Mouse (Mus musculus) intestine, postnatal 0 days (tissue): ENCODE data around the gene Iqcd. TPM values are rescaled to one million over a fixed set of nuclear protein-coding genes. Genes with fewer than 3 reads are reported as not detected.

Source experiments
- ATAC-seq: fragments of 200-750 bp; cut with Nextera tagmentation; 2 replicates; pipeline ENCODE4 v1.8.0; 2017; ENCODE audit warnings: mild to moderate bottlenecking, moderate TSS enrichment, moderate library complexity
- H3K27ac ChIP-seq: fragments of 300-500 bp; sonication (generic); 2 replicates; pipeline ENCODE4 v1.5.1; 2014; ENCODE audit warnings: mild to moderate bottlenecking, low read depth, low read length, moderate library complexity
- H3K27me3 ChIP-seq: fragments of 300-500 bp; sonication (generic); replicated peaks from 2 replicates; pipeline ENCODE4 v1.6.1; 2014; ENCODE audit warnings: low read length, mixed read lengths; ENCODE audit not compliant: control insufficient read depth, insufficient read depth
- H3K36me3 ChIP-seq: fragments of 300-500 bp; sonication (generic); 2 replicates; pipeline ENCODE4 v1.6.1; 2014; ENCODE audit warnings: mild to moderate bottlenecking, moderate library complexity; ENCODE audit not compliant: control insufficient read depth, insufficient read depth
- H3K4me1 ChIP-seq: fragments of 300-500 bp; sonication (generic); replicated peaks from 2 replicates; pipeline ENCODE4 v1.6.1; 2014; ENCODE audit warnings: antibody characterized with exemption, low read length, mixed read lengths; ENCODE audit not compliant: control insufficient read depth, insufficient read depth
- H3K4me2 ChIP-seq: fragments of 300-500 bp; sonication (generic); replicated peaks from 2 replicates; pipeline ENCODE4 v1.6.1; 2014; ENCODE audit warnings: low read depth, mild to moderate bottlenecking, moderate library complexity
- H3K4me3 ChIP-seq: fragments of 300-500 bp; sonication (generic); 2 replicates; pipeline ENCODE4 v1.5.1; 2014; ENCODE audit warnings: low read depth, low read length
- H3K9ac ChIP-seq: fragments of 300-500 bp; sonication (generic); 2 replicates; pipeline ENCODE4 v1.6.1; 2014; ENCODE audit warnings: mild to moderate bottlenecking, low read depth, low read length
- H3K9me3 ChIP-seq: fragments of 300-500 bp; sonication (generic); 2 replicates; pipeline ENCODE4 v1.6.1; 2016; ENCODE audit warnings: mixed run types; ENCODE audit not compliant: control insufficient read depth
- CTCF ChIP-seq: sonication (generic); IDR thresholded peaks from 2 replicates; pipeline ENCODE4 v1.5.1; 2016; ENCODE audit warnings: low read depth, mild to moderate bottlenecking, control low read depth, antibody characterized with exemption, moderate library complexity
- WGBS: fragments of 180-500 bp; shearing (Covaris S2); extraction: QIAGEN DNeasy Blood & Tissue Kit; methylation state at CpG from one replicate; pipeline ENCODE4 v1.1.7; 2014; 5-methylcytosine and 5-hydroxymethylcytosine counted together
- polyA plus RNA-seq: library from polyadenylated mRNA; unstranded; fragments of >200 nt; fragmentation: Nextera tagmentation; extraction: Ambion mirVana; gene quantifications from 2 replicates; pipeline ENCODE4 v1.2.1, GENCODE M21; 2015

The Iqcd gene
- polyA plus RNA-seq, 1 experiment from 2014 or later, result 0.47 TPM

DNA sequence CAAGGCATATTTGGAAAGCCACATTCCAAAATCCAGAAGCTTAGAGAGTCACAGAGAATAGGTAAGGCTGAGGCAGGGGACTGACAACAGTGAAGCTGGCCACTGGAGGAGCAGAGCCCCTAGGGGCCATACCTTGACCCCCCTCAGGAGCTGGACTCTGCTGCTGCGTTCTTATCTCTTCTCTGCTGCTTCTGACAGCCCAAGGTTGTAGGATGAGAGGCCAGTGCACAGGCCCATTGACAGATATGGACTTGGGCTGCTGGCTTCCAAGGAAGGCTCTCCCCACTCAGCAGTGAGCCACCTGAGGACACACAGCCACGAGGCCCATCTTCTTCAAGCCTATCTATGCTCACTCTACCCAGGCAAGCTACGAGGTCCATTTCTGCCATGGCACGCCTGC lies 19.9 kb upstream of the Iqcd start:
- ATAC-seq, result no peak
- WGBS, result 73% methylated on average over 4 of the region's 4 CpGs
- Histone ChIP-seq H3K27me3 (no peaks in the 10 kb centered on the region), H3K27ac (peak overlapping the region; percentile 46; the same call in 1 of the 2 replicates), H3K4me2 (no peak overlapping the region), H3K9me3 (no peaks in the 10 kb centered on the region), H3K4me1 (peaks cover 18% of the 10 kb centered on the region), H3K9ac (no peak overlapping the region), H3K4me3 (no peak overlapping the region), H3K36me3 (peaks cover 13% of the 10 kb centered on the region)
- no peak for TF ChIP-seq CTCF

DNA sequence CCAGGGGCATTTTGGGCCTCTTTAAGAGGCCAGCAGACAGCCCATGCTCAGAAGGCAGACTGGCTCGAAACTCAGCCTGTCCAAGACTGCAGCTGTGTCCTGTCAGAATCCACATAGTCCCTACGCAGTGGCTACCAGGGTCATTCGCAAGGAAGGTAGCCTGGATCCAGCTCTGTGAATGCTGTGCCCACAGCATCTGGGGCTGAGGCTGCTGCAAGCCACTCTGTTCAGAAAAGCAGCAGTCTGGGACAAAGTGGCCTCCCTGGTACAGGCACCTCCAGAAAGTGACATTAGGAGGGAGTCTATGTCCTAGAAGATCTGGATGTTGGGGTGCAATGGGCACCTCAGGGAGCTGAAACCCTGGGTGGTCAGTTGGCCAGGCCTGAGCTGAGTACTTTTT lies 19.0 kb upstream of the Iqcd start:
- Histone ChIP-seq H3K9me3 (no peaks in the 10 kb centered on the region), H3K4me3 (no peak overlapping the region), H3K9ac (no peak overlapping the region), H3K36me3 (peaks cover 14% of the 10 kb centered on the region), H3K27me3 (no peaks in the 10 kb centered on the region), H3K4me1 (peaks cover 18% of the 10 kb centered on the region), H3K4me2 (no peak overlapping the region), H3K27ac (no peak overlapping the region)
- TF ChIP-seq CTCF, result no peak
- 88% methylated on average over 3 of the region's 3 CpGs for WGBS
- ATAC-seq, result no peak

DNA sequence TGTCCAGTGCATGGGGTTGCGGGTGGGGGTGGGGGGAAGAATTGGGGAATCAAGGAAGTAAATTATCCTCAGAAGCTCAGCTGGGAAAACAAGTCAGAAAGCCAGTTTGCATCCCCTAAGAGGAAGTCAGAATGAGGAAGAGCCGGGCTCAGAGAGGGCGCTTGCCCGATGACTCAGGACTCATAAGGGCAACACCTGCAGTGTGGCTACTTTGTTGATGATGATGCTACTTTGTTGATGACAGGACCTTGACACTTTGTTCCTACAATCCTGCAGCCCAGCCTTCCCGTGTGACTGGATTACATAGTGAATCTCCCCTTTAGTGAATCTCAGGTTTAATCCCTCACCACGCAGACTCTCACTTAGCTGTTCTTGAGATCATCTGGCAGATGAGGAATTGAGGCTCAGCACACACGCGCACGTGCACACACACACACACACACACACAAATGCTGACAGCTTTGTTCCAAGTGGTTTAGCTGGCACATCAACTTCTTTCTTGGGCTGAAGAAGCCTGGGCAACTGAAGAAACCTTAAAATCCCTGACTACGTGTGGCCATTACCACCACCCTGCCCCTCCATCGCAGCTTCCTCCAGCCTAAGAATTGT lies 18.4 kb upstream of the Iqcd start:
- peak; percentile 32; the same call in 1 of the 2 replicates for ATAC-seq
- TF ChIP-seq CTCF, result no peak
- no peak overlapping the region for H3K4me3 ChIP-seq

DNA sequence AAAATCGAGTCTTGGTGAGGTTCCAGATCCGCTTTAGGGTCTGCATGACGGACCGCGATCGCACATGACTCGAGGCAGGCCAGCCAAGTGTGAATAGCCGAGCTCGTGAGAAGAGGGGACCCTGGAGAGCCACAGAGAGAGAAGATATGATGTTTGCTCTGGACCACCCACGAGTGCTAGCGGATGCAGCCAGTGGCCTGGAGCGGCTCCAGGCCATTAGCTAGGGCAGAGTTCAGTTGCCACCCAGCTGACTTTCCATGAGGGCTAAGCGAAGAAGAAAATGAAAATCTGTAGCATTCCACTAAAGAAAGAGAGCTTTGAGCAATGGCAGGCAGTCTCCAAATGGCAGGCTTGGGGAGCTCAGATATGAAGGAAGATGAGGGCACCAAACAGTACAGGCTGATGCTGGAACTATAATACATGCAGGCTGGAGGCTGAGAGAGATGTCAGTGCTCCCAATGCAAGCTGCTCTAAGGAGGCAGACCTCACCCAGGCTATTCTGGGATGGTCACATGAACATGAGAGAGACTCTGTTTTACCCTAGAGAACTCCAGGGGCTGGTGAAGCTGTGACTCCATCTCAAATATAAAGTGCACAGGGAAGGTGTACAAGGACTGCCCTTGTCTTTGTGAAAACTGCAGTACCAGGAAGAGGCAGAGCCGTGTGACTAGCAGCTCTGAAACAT lies 17.6 kb upstream of the Iqcd start:
- H3K4me2 ChIP-seq, result no peak overlapping the region
- H3K27ac ChIP-seq, result peak overlapping the region; percentile 29
- no peak overlapping the region for H3K9ac ChIP-seq
- no peaks in the 10 kb centered on the region for H3K9me3 ChIP-seq
- no peak overlapping the region for H3K4me3 ChIP-seq
- H3K27me3 ChIP-seq, result no peaks in the 10 kb centered on the region
- no peak for TF ChIP-seq CTCF
- peaks cover 13% of the 10 kb centered on the region for H3K4me1 ChIP-seq
- WGBS, result 57% methylated on average over 14 of the region's 14 CpGs
- no peak for ATAC-seq
- peaks cover 18% of the 10 kb centered on the region for H3K36me3 ChIP-seq

More for the DNA sequence above, 18.4 kb upstream of the Iqcd start:
- peaks cover 18% of the 10 kb centered on the region for H3K36me3 ChIP-seq
- WGBS, result 66% methylated on average over 11 of the region's 11 CpGs
- H3K27me3 ChIP-seq, result no peaks in the 10 kb centered on the region
- H3K4me1 ChIP-seq, result peaks cover 17% of the 10 kb centered on the region
- H3K9me3 ChIP-seq, result no peaks in the 10 kb centered on the region
- H3K4me2 ChIP-seq, result no peak overlapping the region
- H3K27ac ChIP-seq, result peak overlapping the region; percentile 29; the same call in 1 of the 2 replicates
- no peak overlapping the region for H3K9ac ChIP-seq

DNA sequence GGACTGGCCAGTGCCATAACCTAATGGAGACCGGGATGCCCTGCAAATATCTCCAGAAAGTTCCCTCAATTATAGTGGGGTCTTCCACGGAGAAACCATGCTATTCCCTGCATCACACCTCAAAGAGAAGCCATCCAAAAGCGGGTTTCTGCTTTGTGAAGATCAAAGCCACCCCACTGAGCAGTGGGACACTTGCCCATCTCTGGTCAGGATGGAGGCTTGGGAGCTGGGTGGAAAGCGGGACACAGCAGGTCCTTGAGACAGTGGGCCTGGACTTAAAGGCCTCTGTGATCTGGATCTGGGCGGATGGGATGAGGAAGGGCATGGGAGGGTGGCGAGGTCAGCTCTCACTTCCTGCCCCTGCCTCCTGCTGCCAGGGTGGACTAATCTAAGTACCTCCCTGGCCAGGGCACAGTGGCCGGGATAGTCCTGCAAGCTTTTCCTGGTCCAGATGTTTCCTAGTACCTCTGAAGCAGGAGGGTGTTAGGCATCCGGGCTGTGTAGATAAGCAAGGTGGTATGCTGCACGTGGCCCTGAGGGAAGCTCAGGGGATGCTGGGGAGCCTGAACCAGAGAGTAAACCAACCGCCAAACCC lies 14.2 kb upstream of the Iqcd start:
- Histone ChIP-seq H3K4me2 (no peak overlapping the region), H3K27me3 (no peaks in the 10 kb centered on the region), H3K36me3 (peaks cover 18% of the 10 kb centered on the region), H3K9me3 (no peaks in the 10 kb centered on the region), H3K4me1 (peaks cover 3% of the 10 kb centered on the region; the same call in 1 of the 2 replicates), H3K27ac (no peak overlapping the region), H3K9ac (no peak overlapping the region), H3K4me3 (no peak overlapping the region)
- no peak for ATAC-seq
- TF ChIP-seq CTCF, result no peak
- WGBS, result 77% methylated on average over 10 of the region's 10 CpGs

DNA sequence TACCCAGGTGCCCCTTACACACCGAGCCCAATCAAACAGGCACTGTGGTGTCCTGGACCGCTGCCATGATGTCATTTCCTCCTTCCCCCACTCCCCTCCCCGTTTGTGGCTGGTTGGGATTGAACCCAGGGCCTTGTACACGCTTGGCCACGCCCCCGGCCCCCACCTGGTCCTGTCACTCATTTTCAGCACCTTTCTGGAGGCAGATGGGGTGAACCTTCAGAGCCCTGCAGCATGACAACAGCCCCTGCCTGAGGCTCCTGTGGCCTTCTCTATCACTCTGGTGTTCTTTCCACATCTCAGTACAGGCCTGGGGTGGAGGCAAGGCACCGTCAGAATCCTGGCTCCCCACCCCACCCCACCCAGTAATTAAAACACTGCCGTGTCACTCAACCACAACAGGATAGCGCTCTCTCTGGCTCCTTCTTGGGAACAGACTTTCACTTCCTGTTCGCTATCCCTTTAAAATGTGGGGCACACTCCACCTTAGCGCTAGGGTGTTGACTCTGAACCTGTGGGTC lies 12.0 kb upstream of the Iqcd start:
- no peak overlapping the region for H3K4me3 ChIP-seq
- H3K27ac ChIP-seq, result no peak overlapping the region
- no peak overlapping the region for H3K4me2 ChIP-seq
- H3K9me3 ChIP-seq, result no peaks in the 10 kb centered on the region
- no peaks in the 10 kb centered on the region for H3K27me3 ChIP-seq
- WGBS, result 54% methylated on average over 11 of the region's 11 CpGs
- H3K9ac ChIP-seq, result no peak overlapping the region
- ATAC-seq, result no peak
- H3K4me1 ChIP-seq, result peaks cover 3% of the 10 kb centered on the region; the same call in 1 of the 2 replicates
- peaks cover 27% of the 10 kb centered on the region for H3K36me3 ChIP-seq
- no peak for TF ChIP-seq CTCF
